Mouse (Mus musculus): ENCODE measurements around the gene Tnmd. TPM values are rescaled to one million over a fixed set of nuclear protein-coding genes. Genes with fewer than 3 reads are reported as not detected.

Gene Tnmd
- total RNA-seq (2023): not detected

DNA sequence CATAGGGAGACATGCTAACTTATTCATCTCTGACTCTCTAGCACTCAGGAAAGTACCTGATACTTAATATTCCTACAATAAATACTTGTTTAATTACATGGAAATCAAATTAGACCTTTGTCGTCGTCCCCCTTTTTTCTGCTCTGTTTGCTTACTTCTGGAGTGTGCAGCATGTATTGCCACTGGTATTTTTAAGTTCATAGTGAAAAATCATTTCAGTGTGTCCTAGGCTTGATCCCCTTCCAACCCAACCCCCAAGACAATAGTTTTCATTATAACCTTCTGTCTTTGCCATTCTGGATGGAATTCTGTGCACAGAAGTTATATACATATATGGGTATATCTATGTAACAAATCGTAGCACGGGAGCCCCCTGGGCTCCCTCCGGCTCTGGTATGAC lies at the start of gene Tnmd:
Tnmd (plus strand) TSS at position 301 of the 400 bp plus-strand sequence.

DNA sequence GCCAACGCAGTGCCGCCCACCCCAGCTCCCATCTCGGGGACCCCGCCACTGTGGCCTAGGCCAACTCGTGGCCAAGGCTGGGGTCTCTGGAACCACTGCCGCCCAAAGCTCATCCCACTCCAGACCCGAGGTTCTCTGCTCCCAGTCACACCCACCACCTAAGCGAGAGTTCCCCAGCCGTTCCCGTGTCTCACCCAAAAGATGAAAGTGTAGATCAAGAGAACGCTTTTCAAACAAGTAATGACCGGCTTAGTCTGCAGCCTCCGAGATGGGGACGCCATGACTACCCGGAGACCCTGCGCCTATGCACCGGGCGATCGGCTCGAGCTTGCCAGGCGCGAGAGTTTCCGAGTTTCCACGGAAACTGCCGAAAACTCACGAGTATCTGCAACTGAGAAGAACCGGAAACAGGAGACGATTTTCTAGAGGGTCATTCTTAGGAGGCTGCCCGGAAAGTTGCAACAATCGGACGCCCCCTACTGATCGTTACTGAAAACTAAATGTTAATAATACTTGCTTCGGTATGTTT lies 47.3 kb downstream of the Tnmd start, which contains the start of gene Tspan6:
Tspan6 (minus strand) TSS at position 416 of the 529 bp plus-strand sequence.

DNA sequence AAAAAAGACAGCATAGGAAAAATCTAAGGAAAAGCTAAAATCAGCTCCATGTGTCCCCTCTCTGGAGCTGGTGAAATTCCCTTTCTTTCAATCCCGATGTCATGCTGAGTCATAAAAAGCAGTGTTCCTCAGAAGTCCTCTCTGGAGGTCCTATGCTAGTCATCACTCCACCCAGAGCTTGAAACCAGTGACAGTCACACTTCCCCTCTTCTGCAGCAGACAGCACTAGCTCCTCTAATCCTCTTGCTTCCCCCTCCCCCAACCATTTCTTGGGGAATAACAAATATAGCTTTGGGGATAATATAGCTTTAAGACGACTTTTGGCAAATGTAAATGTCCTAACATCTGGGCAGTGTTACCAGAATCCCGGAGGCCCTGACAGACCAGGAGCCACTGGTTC lies 57.5 kb downstream of the Tnmd start, which contains the start of gene Srpx2:
Srpx2 (plus strand) TSS at position 166 of the 400 bp plus-strand sequence.

Other genes starting within 250 kb of the Tnmd start
- not detected for gene Pcdh19, start 162.0 kb upstream of the Tnmd start, total RNA-seq (2023)
- gene Tspan6, start 47.4 kb downstream of the Tnmd start, total RNA-seq (2023): 1.5 TPM
- gene Srpx2, start 57.4 kb downstream of the Tnmd start, total RNA-seq (2023): not detected
- 1.0 TPM for gene Sytl4, start 130.8 kb downstream of the Tnmd start, total RNA-seq (2023)
- gene Cstf2, start 208.2 kb downstream of the Tnmd start, total RNA-seq (2023): 46.9 TPM

Measured in CD4-positive naive resting alpha-beta T cell, adult 57 days (primary cell).